Mouse (Mus musculus): Measurements from ENCODE around the gene Gpr146. TPM values are rescaled to one million over a fixed set of nuclear protein-coding genes. Genes with fewer than 3 reads are reported as not detected.
A peak's percentile ranks its signal among the peaks of the same experiment; 100 is the strongest.

The Gpr146 gene
- total and polyA plus RNA-seq, 2 experiments, result 36.5 to 70.7 TPM

DNA sequence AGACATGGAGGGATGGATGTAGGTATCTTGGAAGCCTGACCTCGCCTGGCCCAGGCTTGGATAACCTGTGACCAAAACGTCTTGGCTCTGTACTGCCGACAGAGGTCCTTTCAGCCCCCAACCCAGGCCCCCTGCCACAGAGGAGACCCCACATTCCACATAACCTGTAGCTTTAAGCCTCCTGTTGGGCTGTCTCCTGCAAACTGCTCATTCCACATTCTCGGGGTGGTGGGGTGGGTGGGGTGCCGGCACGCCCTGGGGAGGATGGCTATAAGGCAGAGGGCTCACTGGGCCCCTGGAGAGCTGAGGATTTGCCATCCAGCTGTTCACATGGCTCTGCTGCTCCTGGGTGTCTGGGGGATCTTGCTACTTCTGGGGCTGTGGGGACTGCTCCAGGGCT is 25.2 kb upstream of the Gpr146 start, which contains the start of gene Cyp2w1:
Gene Cyp2w1 (plus strand): TSS at position 301 of the 400 bp plus-strand sequence.
- DNase-seq (ENCODE audit: extremely low read depth, low read depth, low spot score), result no peak
- Histone ChIP-seq H3K4me3 (ENCODE audit: insufficient read depth, low read depth, low read length) (no peak within 1 kb of the TSS), H3K36me3 (ENCODE audit: control insufficient read depth, insufficient read depth, low read length) (no peaks in the 10 kb centered on the region), H3K27me3 (ENCODE audit: control insufficient read depth, insufficient read depth, low read length) (no peaks in the 10 kb centered on the region), H3K27ac (replicated peaks; ENCODE audit: insufficient read depth, low read depth, low read length) (no peak within 1 kb of the TSS), H3K9ac (ENCODE audit: low read depth, low read length) (no peak within 1 kb of the TSS), H3K79me2 (ENCODE audit: control insufficient read depth, insufficient read depth, low read length) (no peaks in the 10 kb centered on the region), H3K4me1 (ENCODE audit: control insufficient read depth, insufficient read depth, low read length) (peaks cover 5% of the 10 kb centered on the region)
- 74% methylated on average over 6 of the region's 6 CpGs for WGBS
- no peak for TF ChIP-seq CTCF (IDR thresholded peaks at IDR 0.05; ENCODE audit: low read depth, low read length)

DNA sequence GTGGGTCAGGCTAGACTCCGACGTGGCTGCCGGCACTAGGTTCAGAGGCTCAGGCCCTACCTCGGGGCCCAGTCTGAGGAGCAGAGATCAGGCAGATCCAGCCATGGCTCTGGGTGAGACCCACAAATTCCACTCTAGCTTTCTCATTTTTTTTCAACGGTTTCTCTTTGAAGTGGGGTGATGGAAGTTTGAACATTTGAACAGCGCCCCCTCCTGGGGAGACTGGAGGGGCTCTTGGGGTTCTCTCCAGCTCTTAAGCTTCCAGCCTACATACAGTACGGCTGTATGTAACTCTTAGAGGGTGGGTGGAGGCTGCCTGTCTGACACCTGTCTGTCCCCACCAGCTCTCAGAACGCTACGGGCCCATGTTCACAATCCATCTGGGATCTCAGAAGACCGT is 24.0 kb upstream of the Gpr146 start:
- H3K27me3 ChIP-seq (ENCODE audit: control insufficient read depth, insufficient read depth, low read length), result no peaks in the 10 kb centered on the region
- H3K27ac ChIP-seq (replicated peaks; ENCODE audit: insufficient read depth, low read depth, low read length), result no peak overlapping the region
- WGBS, result 62% methylated on average over 10 of the region's 10 CpGs
- DNase-seq (ENCODE audit: extremely low read depth, low read depth, low spot score), result peak; percentile 38
- H3K4me3 ChIP-seq (ENCODE audit: insufficient read depth, low read depth, low read length), result no peak overlapping the region
- H3K79me2 ChIP-seq (ENCODE audit: control insufficient read depth, insufficient read depth, low read length), result no peaks in the 10 kb centered on the region
- H3K36me3 ChIP-seq (ENCODE audit: control insufficient read depth, insufficient read depth, low read length), result no peaks in the 10 kb centered on the region
- TF ChIP-seq POLR2A (IDR thresholded peaks at IDR 0.05; ENCODE audit: extremely low read depth, insufficient read depth, low read length) (no peak), CTCF (IDR thresholded peaks at IDR 0.05; ENCODE audit: low read depth, low read length) (peak; percentile 38; the same call in 1 of the 2 replicates)
- H3K4me1 ChIP-seq (ENCODE audit: control insufficient read depth, insufficient read depth, low read length), result no peaks in the 10 kb centered on the region; the same call in 1 of the 2 replicates
- no peak overlapping the region for H3K9ac ChIP-seq (ENCODE audit: low read depth, low read length)

DNA sequence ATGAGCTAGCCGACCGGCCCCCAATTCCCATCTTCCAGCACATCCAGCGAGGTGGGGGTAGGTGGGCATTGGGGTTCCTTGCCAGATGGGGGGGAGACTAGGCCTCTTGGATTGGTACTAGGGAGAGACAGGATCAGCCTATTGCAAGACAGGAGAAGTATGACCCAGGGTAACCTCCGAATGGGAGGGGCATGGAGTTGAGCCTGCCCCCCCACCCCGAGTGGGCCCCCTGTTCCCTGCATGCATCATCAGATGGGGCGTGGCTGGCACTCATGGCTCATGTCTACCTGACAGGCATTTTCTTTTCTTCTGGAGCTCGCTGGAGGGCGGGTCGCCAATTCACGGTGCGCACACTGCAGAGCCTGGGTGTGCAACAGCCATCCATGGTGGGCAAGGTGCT is 23.6 kb upstream of the Gpr146 start:
- H3K27ac ChIP-seq (replicated peaks; ENCODE audit: insufficient read depth, low read depth, low read length), result no peak overlapping the region
- H3K27me3 ChIP-seq (ENCODE audit: control insufficient read depth, insufficient read depth, low read length), result no peaks in the 10 kb centered on the region
- H3K4me3 ChIP-seq (ENCODE audit: insufficient read depth, low read depth, low read length), result no peak overlapping the region
- WGBS, result 88% methylated on average over 11 of the region's 11 CpGs
- H3K4me1 ChIP-seq (ENCODE audit: control insufficient read depth, insufficient read depth, low read length), result peaks cover 3% of the 10 kb centered on the region; the same call in 1 of the 2 replicates
- TF ChIP-seq CTCF (IDR thresholded peaks at IDR 0.05; ENCODE audit: low read depth, low read length) (no peak), POLR2A (IDR thresholded peaks at IDR 0.05; ENCODE audit: extremely low read depth, insufficient read depth, low read length) (no peak)
- no peaks in the 10 kb centered on the region for H3K79me2 ChIP-seq (ENCODE audit: control insufficient read depth, insufficient read depth, low read length)
- DNase-seq (ENCODE audit: extremely low read depth, low read depth, low spot score), result no peak
- no peak overlapping the region for H3K9ac ChIP-seq (ENCODE audit: low read depth, low read length)
- H3K36me3 ChIP-seq (ENCODE audit: control insufficient read depth, insufficient read depth, low read length), result no peaks in the 10 kb centered on the region

DNA sequence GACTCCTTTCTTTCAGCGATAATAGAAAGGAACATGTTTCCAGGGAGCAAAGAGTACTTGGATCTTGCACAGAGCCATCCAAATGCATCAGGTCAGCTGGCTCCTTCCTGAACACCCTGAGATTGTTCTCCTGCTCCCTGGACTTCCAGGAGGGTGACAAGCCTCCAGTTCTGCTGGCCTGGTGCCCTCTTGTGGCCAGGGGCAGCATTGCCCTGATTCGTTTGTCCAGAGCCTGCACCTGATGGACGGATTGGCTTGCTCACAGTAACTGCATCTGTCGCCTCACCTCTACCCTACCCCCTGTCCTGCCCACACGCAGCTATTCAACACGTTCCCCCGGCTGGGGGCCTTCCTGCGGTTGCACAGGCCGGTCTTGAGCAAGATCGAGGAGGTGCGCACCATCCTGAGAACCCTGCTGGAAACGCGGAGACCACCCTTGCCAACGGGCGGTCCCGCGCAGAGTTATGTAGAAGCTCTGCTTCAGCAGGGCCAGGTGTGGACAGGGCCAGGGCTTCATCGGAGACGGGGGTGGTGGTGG is 22.2 kb upstream of the Gpr146 start:
- H3K27ac ChIP-seq (replicated peaks; ENCODE audit: insufficient read depth, low read depth, low read length), result no peak overlapping the region
- TF ChIP-seq CTCF (IDR thresholded peaks at IDR 0.05; ENCODE audit: low read depth, low read length) (peak; percentile 100), POLR2A (IDR thresholded peaks at IDR 0.05; ENCODE audit: extremely low read depth, insufficient read depth, low read length) (no peak)
- H3K27me3 ChIP-seq (ENCODE audit: control insufficient read depth, insufficient read depth, low read length), result no peaks in the 10 kb centered on the region
- peaks cover 6% of the 10 kb centered on the region for H3K4me1 ChIP-seq (ENCODE audit: control insufficient read depth, insufficient read depth, low read length)
- no peak overlapping the region for H3K4me3 ChIP-seq (ENCODE audit: insufficient read depth, low read depth, low read length)
- no peaks in the 10 kb centered on the region for H3K36me3 ChIP-seq (ENCODE audit: control insufficient read depth, insufficient read depth, low read length)
- no peak overlapping the region for H3K9ac ChIP-seq (ENCODE audit: low read depth, low read length)
- WGBS, result 36% methylated on average over 19 of the region's 19 CpGs
- H3K79me2 ChIP-seq (ENCODE audit: control insufficient read depth, insufficient read depth, low read length), result no peaks in the 10 kb centered on the region
- peak; percentile 63 for DNase-seq (ENCODE audit: extremely low read depth, low read depth, low spot score)

DNA sequence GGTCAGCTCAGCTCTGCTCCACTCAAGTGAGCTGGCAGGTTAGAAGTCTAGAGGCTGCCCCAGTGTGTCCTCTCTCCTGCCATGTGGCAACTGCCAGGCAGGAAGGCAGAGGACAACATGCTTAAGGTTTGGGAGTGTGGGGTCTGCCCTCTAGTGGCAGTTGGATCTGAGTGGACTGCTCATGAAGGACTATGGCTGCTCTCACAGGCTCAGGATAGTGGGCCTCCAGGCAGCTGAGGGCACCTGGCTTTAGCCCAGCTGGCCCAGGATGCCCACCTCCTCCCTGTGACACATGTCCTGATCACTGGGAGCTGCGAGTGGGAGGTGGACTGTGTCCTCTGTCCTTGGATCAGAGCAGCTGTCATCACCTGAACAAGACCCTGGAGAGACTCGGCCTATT is 18.8 kb upstream of the Gpr146 start:
- H3K27me3 ChIP-seq (ENCODE audit: control insufficient read depth, insufficient read depth, low read length), result no peaks in the 10 kb centered on the region
- DNase-seq (ENCODE audit: extremely low read depth, low read depth, low spot score), result peak; percentile 86
- H3K79me2 ChIP-seq (ENCODE audit: control insufficient read depth, insufficient read depth, low read length), result no peaks in the 10 kb centered on the region
- peak overlapping the region; percentile 7 for H3K9ac ChIP-seq (ENCODE audit: low read depth, low read length)
- H3K27ac ChIP-seq (replicated peaks; ENCODE audit: insufficient read depth, low read depth, low read length), result peak overlapping the region; percentile 79
- TF ChIP-seq POLR2A (IDR thresholded peaks at IDR 0.05; ENCODE audit: extremely low read depth, insufficient read depth, low read length) (no peak), CTCF (IDR thresholded peaks at IDR 0.05; ENCODE audit: low read depth, low read length) (peak; percentile 80)
- 32% methylated on average over 2 of the region's 2 CpGs for WGBS
- H3K4me3 ChIP-seq (ENCODE audit: insufficient read depth, low read depth, low read length), result no peak overlapping the region
- peaks cover 14% of the 10 kb centered on the region for H3K4me1 ChIP-seq (ENCODE audit: control insufficient read depth, insufficient read depth, low read length)
- no peaks in the 10 kb centered on the region for H3K36me3 ChIP-seq (ENCODE audit: control insufficient read depth, insufficient read depth, low read length)

DNA sequence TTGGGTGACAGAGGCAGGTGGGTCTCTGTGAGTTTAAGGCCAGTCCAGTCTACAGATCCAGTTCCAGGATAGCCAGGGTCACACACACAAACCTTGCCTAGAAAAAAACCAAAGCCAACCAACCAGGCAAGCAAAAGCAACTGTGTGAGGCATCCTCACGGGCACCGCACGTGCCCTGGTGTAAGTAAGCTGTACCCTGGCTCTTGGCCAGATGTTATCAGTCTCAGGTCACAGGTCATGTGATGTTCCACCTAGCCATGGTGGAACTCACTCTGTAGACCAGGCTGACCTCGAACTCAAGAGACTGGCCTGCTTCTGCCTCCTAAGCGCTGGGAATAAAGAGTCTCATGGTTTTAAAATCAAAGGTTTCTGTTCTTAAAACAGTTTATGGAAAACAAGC is 18.3 kb upstream of the Gpr146 start:
- Histone ChIP-seq H3K4me3 (ENCODE audit: insufficient read depth, low read depth, low read length) (no peak overlapping the region), H3K36me3 (ENCODE audit: control insufficient read depth, insufficient read depth, low read length) (no peaks in the 10 kb centered on the region), H3K27ac (replicated peaks; ENCODE audit: insufficient read depth, low read depth, low read length) (peak overlapping the region; percentile 79), H3K27me3 (ENCODE audit: control insufficient read depth, insufficient read depth, low read length) (no peaks in the 10 kb centered on the region), H3K9ac (ENCODE audit: low read depth, low read length) (no peak overlapping the region; the same call in 1 of the 2 replicates), H3K4me1 (ENCODE audit: control insufficient read depth, insufficient read depth, low read length) (peaks cover 18% of the 10 kb centered on the region), H3K79me2 (ENCODE audit: control insufficient read depth, insufficient read depth, low read length) (no peaks in the 10 kb centered on the region)
- peak; percentile 93 for DNase-seq (ENCODE audit: extremely low read depth, low read depth, low spot score)
- no peak for TF ChIP-seq POLR2A (IDR thresholded peaks at IDR 0.05; ENCODE audit: extremely low read depth, insufficient read depth, low read length)
- WGBS, result 44% methylated on average over 5 of the region's 5 CpGs
